Mouse (Mus musculus) embryonic facial prominence, embryonic 13.5 days (tissue): ENCODE measurements around the gene Nckap5. TPM values are rescaled to one million over a fixed set of nuclear protein-coding genes. Genes with fewer than 3 reads are reported as not detected.

Experiments
- ATAC-seq: fragments of 200-750 bp; cut with Nextera tagmentation; 2 replicates; pipeline ENCODE4 v1.8.0; 2017; ENCODE audit warnings: low read depth; ENCODE audit not compliant: insufficient number of reproducible peaks, insufficient read depth, low FRiP score, low TSS enrichment
- H3K27ac ChIP-seq: fragments of 300-500 bp; sonication (generic); 2 replicates; pipeline ENCODE4 v1.5.1; 2015; ENCODE audit warnings: moderate library complexity, mild to moderate bottlenecking, inconsistent platforms
- H3K27me3 ChIP-seq: fragments of 300-500 bp; sonication (generic); 2 replicates; pipeline ENCODE4 v1.6.1; 2015; ENCODE audit warnings: mild to moderate bottlenecking, inconsistent platforms
- H3K36me3 ChIP-seq: fragments of 300-500 bp; sonication (generic); 2 replicates; pipeline ENCODE4 v1.6.1; 2015; ENCODE audit warnings: mild to moderate bottlenecking, inconsistent platforms
- H3K4me1 ChIP-seq: fragments of 300-500 bp; sonication (generic); 2 replicates; pipeline ENCODE4 v1.6.1; 2015; ENCODE audit warnings: inconsistent platforms
- H3K4me2 ChIP-seq: fragments of 300-500 bp; sonication (generic); 2 replicates; pipeline ENCODE4 v1.6.1; 2015; ENCODE audit warnings: moderate library complexity, mild to moderate bottlenecking, inconsistent platforms
- H3K4me3 ChIP-seq: fragments of 300-500 bp; sonication (generic); 2 replicates; pipeline ENCODE4 v1.5.1; 2015; ENCODE audit warnings: mild to moderate bottlenecking, inconsistent platforms
- H3K9ac ChIP-seq: fragments of 300-500 bp; sonication (generic); 2 replicates; pipeline ENCODE4 v1.6.1; 2015; ENCODE audit warnings: mild to moderate bottlenecking, inconsistent platforms
- H3K9me3 ChIP-seq: fragments of 300-500 bp; sonication (generic); 2 replicates; pipeline ENCODE4 v1.6.1; 2016; ENCODE audit warnings: inconsistent platforms
- WGBS: fragments of 180-500 bp; shearing (Covaris S2); methylation state at CpG from one replicate; pipeline ENCODE4 v1.1.7; 2015; ENCODE audit warnings: mixed read lengths; 5-methylcytosine and 5-hydroxymethylcytosine counted together
- polyA plus RNA-seq: library from polyadenylated mRNA; unstranded; fragments of >200 nt; fragmentation: Nextera tagmentation; extraction: Ambion mirVana; gene quantifications from 2 replicates; pipeline ENCODE4 v1.2.1, GENCODE M21; 2015

The Nckap5 gene
- polyA plus RNA-seq, 1 experiment from 2014 or later, result 11.3 TPM

GRCm38 (mm10) chr1:126764201-126764600 is 66.4 kb downstream of the Nckap5 start:
- Histone ChIP-seq H3K27me3 (0 out of 2 replicates have a peak, but pooled peaks cover 4% of the 10 kb centered on the region), H3K27ac (no peak overlapping the region), H3K9me3 (no peaks in the 10 kb centered on the region), H3K36me3 (no peaks in the 10 kb centered on the region), H3K9ac (no peak overlapping the region), H3K4me2 (no peak overlapping the region), H3K4me1 (peaks cover 13% of the 10 kb centered on the region; the same call in 1 of the 2 replicates), H3K4me3 (no peak overlapping the region)
- 69% methylated on average over 3 of the region's 3 CpGs for WGBS
- no peak for ATAC-seq

- Histone ChIP-seq H3K9ac (no peak overlapping the region), H3K36me3 (no peaks in the 10 kb centered on the region), H3K4me2 (no peak overlapping the region), H3K27ac (no peak overlapping the region), H3K4me1 (peaks cover 13% of the 10 kb centered on the region; the same call in 1 of the 2 replicates), H3K9me3 (no peaks in the 10 kb centered on the region), H3K4me3 (no peak overlapping the region), H3K27me3 (0 out of 2 replicates have a peak, but pooled peaks cover 4% of the 10 kb centered on the region)
- 86% methylated on average over 2 of the region's 2 CpGs for WGBS
- ATAC-seq, result no peak
These were observed 67.4 kb downstream of the Nckap5 start for GRCm38 (mm10) chr1:126763192-126763591.

GRCm38 (mm10) chr1:126760386-126760785 is 70.2 kb downstream of the Nckap5 start:
- ATAC-seq, result no peak

GRCm38 (mm10) chr1:126755682-126756081 is 74.9 kb downstream of the Nckap5 start:
- no peaks in the 10 kb centered on the region for H3K4me1 ChIP-seq
- 66% methylated on average over 5 of the region's 5 CpGs for WGBS
- no peaks in the 10 kb centered on the region for H3K27me3 ChIP-seq
- no peak overlapping the region for H3K4me2 ChIP-seq
- H3K9ac ChIP-seq, result no peak overlapping the region
- no peaks in the 10 kb centered on the region for H3K9me3 ChIP-seq
- H3K36me3 ChIP-seq, result no peaks in the 10 kb centered on the region
- no peak overlapping the region for H3K27ac ChIP-seq
- H3K4me3 ChIP-seq, result no peak overlapping the region
- ATAC-seq, result no peak

More at GRCm38 (mm10) chr1:126760386-126760785, 70.2 kb downstream of the Nckap5 start:
- no peak overlapping the region for H3K9ac ChIP-seq
- H3K4me1 ChIP-seq, result peaks cover 8% of the 10 kb centered on the region; the same call in 1 of the 2 replicates
- no peak overlapping the region for H3K4me3 ChIP-seq
- 84% methylated on average over 2 of the region's 2 CpGs for WGBS
- 0 out of 2 replicates have a peak, but pooled peaks cover 4% of the 10 kb centered on the region for H3K27me3 ChIP-seq
- H3K36me3 ChIP-seq, result no peaks in the 10 kb centered on the region
- H3K9me3 ChIP-seq, result no peaks in the 10 kb centered on the region
- no peak overlapping the region for H3K4me2 ChIP-seq
- H3K27ac ChIP-seq, result no peak overlapping the region

GRCm38 (mm10) chr1:126753611-126754010 is 77.0 kb downstream of the Nckap5 start:
- no peak overlapping the region for H3K4me2 ChIP-seq
- no peak for ATAC-seq
- H3K4me1 ChIP-seq, result no peaks in the 10 kb centered on the region
- H3K27ac ChIP-seq, result no peak overlapping the region
- H3K9ac ChIP-seq, result no peak overlapping the region
- H3K27me3 ChIP-seq, result no peaks in the 10 kb centered on the region
- H3K9me3 ChIP-seq, result no peaks in the 10 kb centered on the region
- no peaks in the 10 kb centered on the region for H3K36me3 ChIP-seq
- H3K4me3 ChIP-seq, result no peak overlapping the region

- no peak for ATAC-seq
- no peak overlapping the region for H3K27ac ChIP-seq
- no peaks in the 10 kb centered on the region for H3K4me1 ChIP-seq
- no peak overlapping the region for H3K4me2 ChIP-seq
- 76% methylated on average over 13 of the region's 13 CpGs for WGBS
- no peaks in the 10 kb centered on the region for H3K9me3 ChIP-seq
- no peaks in the 10 kb centered on the region for H3K27me3 ChIP-seq
- H3K9ac ChIP-seq, result no peak overlapping the region
- no peak overlapping the region for H3K4me3 ChIP-seq
- no peaks in the 10 kb centered on the region for H3K36me3 ChIP-seq
These were observed 78.2 kb downstream of the Nckap5 start for GRCm38 (mm10) chr1:126752247-126753037.

GRCm38 (mm10) chr1:126751137-126751536 is 79.5 kb downstream of the Nckap5 start:
- WGBS, result 67% methylated on average over 6 of the region's 6 CpGs
- ATAC-seq, result no peak
- no peaks in the 10 kb centered on the region for H3K4me1 ChIP-seq
- H3K4me3 ChIP-seq, result no peak overlapping the region
- no peaks in the 10 kb centered on the region for H3K36me3 ChIP-seq
- H3K27ac ChIP-seq, result no peak overlapping the region
- no peak overlapping the region for H3K9ac ChIP-seq
- H3K4me2 ChIP-seq, result no peak overlapping the region
- no peaks in the 10 kb centered on the region for H3K27me3 ChIP-seq
- H3K9me3 ChIP-seq, result no peaks in the 10 kb centered on the region

- Histone ChIP-seq H3K9ac (no peak overlapping the region), H3K9me3 (no peaks in the 10 kb centered on the region), H3K4me2 (no peak overlapping the region), H3K27me3 (no peaks in the 10 kb centered on the region), H3K36me3 (no peaks in the 10 kb centered on the region), H3K4me1 (0 out of 2 replicates have a peak, but pooled peaks cover 2% of the 10 kb centered on the region), H3K27ac (no peak overlapping the region), H3K4me3 (no peak overlapping the region)
- WGBS, result 87% methylated on average over 3 of the region's 3 CpGs
- ATAC-seq, result no peak
These were observed 80.4 kb downstream of the Nckap5 start for GRCm38 (mm10) chr1:126750156-126750555.

- ATAC-seq, result no peak
- Histone ChIP-seq H3K4me3 (no peak overlapping the region), H3K27me3 (no peaks in the 10 kb centered on the region), H3K4me1 (0 out of 2 replicates have a peak, but pooled peaks cover 6% of the 10 kb centered on the region), H3K27ac (no peak overlapping the region), H3K9ac (no peak overlapping the region), H3K4me2 (no peak overlapping the region), H3K36me3 (no peaks in the 10 kb centered on the region), H3K9me3 (no peaks in the 10 kb centered on the region)
- WGBS, result 68% methylated on average over 4 of the region's 4 CpGs
These were observed 82.7 kb downstream of the Nckap5 start for GRCm38 (mm10) chr1:126747914-126748313.

- Histone ChIP-seq H3K4me2 (no peak overlapping the region), H3K4me1 (0 out of 2 replicates have a peak, but pooled peaks cover 6% of the 10 kb centered on the region), H3K27me3 (no peaks in the 10 kb centered on the region), H3K27ac (no peak overlapping the region), H3K4me3 (no peak overlapping the region), H3K36me3 (no peaks in the 10 kb centered on the region), H3K9me3 (no peaks in the 10 kb centered on the region), H3K9ac (no peak overlapping the region)
- 32% methylated on average over 4 of the region's 4 CpGs for WGBS
- no peak for ATAC-seq
These were observed 85.0 kb downstream of the Nckap5 start for GRCm38 (mm10) chr1:126745482-126746136.

GRCm38 (mm10) chr1:126744631-126745305 is 85.8 kb downstream of the Nckap5 start:
- Histone ChIP-seq H3K9me3 (no peaks in the 10 kb centered on the region), H3K4me3 (no peak overlapping the region), H3K4me1 (0 out of 2 replicates have a peak, but pooled peaks cover 6% of the 10 kb centered on the region), H3K9ac (no peak overlapping the region), H3K27me3 (0 out of 2 replicates have a peak, but pooled peaks cover 1% of the 10 kb centered on the region), H3K4me2 (no peak overlapping the region), H3K36me3 (no peaks in the 10 kb centered on the region), H3K27ac (no peak overlapping the region)
- ATAC-seq, result no peak
- 52% methylated on average over 14 of the region's 14 CpGs for WGBS
